Mouse (Mus musculus) kidney, postnatal 0 days (tissue): ENCODE results near the gene Camsap3. TPM values are rescaled to one million over a fixed set of nuclear protein-coding genes. Genes with fewer than 3 reads are reported as not detected.

Experiments used
- ATAC-seq: fragments of 200-750 bp; cut with Nextera tagmentation; replicated peaks from 2 replicates; pipeline ENCODE4 v1.8.0; 2017; ENCODE audit warnings: low read depth, moderate number of reproducible peaks, moderate TSS enrichment, moderate library complexity; ENCODE audit not compliant: low FRiP score
- DNase-seq: peaks from one replicate; pipeline ENCODE4 v3.0.0-alpha.2; 2016; ENCODE audit warnings: low spot score
- H3K27ac ChIP-seq: fragments of 300-500 bp; sonication (generic); 2 replicates; pipeline ENCODE4 v1.5.1; 2014; ENCODE audit warnings: mild to moderate bottlenecking
- H3K27me3 ChIP-seq: fragments of 300-500 bp; sonication (generic); 2 replicates; pipeline ENCODE4 v1.6.1; 2014; ENCODE audit warnings: low read length, mixed read lengths; ENCODE audit not compliant: insufficient read depth
- H3K36me3 ChIP-seq: fragments of 300-500 bp; sonication (generic); 2 replicates; pipeline ENCODE4 v1.6.1; 2014; ENCODE audit warnings: low read length, mixed read lengths; ENCODE audit not compliant: insufficient read depth
- H3K4me1 ChIP-seq: fragments of 300-500 bp; sonication (generic); replicated peaks from 2 replicates; pipeline ENCODE4 v1.6.1; 2014; ENCODE audit warnings: antibody characterized with exemption, low read length, mixed read lengths; ENCODE audit not compliant: insufficient read depth
- H3K4me2 ChIP-seq: fragments of 300-500 bp; sonication (generic); 2 replicates; pipeline ENCODE4 v1.6.1; 2014; ENCODE audit warnings: mild to moderate bottlenecking, low read length, moderate library complexity, mixed read lengths
- H3K4me3 ChIP-seq: fragments of 300-500 bp; sonication (generic); replicated peaks from 2 replicates; pipeline ENCODE4 v1.5.1; 2014; ENCODE audit warnings: low read depth, low read length
- H3K9ac ChIP-seq: fragments of 300-500 bp; sonication (generic); 2 replicates; pipeline ENCODE4 v1.6.1; 2014; ENCODE audit warnings: low read depth, low read length
- H3K9me3 ChIP-seq: fragments of 300-500 bp; sonication (generic); replicated peaks from 2 replicates; pipeline ENCODE4 v1.6.1; 2016; ENCODE audit warnings: low read length, inconsistent platforms, mixed read lengths
- CTCF ChIP-seq: IDR thresholded peaks from 2 replicates; pipeline ENCODE4 v1.5.1; 2016; ENCODE audit warnings: antibody characterized with exemption, low read depth, mild to moderate bottlenecking, moderate library complexity
- WGBS: fragments of 180-500 bp; shearing (Covaris S2); extraction: QIAGEN DNeasy Blood & Tissue Kit; methylation state at CpG from one replicate; pipeline ENCODE4 v1.1.7; 2014; 5-methylcytosine and 5-hydroxymethylcytosine counted together
- polyA plus RNA-seq: library from polyadenylated mRNA; unstranded; fragments of >200 nt; fragmentation: Nextera tagmentation; extraction: Ambion mirVana; gene quantifications from 2 replicates; pipeline ENCODE4 v1.2.1, GENCODE M21; 2015

The Camsap3 gene
- 9.7 and 11.6 TPM in 2 replicates for polyA plus RNA-seq

DNA sequence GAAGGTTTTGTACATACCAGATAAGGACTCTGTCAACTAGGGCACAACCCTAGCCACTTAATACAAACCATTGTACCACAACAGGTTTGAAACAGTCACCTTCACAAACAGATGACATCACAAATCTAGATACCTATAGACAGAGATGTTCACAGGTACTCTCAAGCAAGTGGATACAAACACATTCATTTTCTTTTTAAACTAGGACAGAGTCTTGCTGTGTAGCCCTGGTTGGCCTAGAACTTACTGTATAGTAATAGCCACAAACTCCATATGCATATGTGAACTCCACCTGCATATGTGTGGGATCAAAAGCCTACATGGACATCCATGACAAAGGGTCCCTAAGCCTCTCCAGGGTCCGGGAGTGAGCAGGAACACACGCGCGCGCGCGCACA lies at the start of gene Camsap3:
Gene Camsap3 (plus strand): TSS at position 301 of the 398 bp plus-strand sequence.
- Histone ChIP-seq H3K27me3 (peaks cover 5% of the 10 kb centered on the region; the same call in 1 of the 2 replicates), H3K4me3 (peak within 1 kb of the TSS; percentile 84), H3K27ac (peak within 1 kb of the TSS; percentile 83), H3K4me2 (peak within 1 kb of the TSS; percentile 96), H3K4me1 (no peaks in the 10 kb centered on the region), H3K9ac (peak within 1 kb of the TSS; percentile 88), H3K9me3 (no peaks in the 10 kb centered on the region), H3K36me3 (no peaks in the 10 kb centered on the region)
- ATAC-seq (no peak), DNase-seq (no peak)
- WGBS: 2% methylated on average over 7 of the region's 7 CpGs
- TF ChIP-seq CTCF: no peak

DNA sequence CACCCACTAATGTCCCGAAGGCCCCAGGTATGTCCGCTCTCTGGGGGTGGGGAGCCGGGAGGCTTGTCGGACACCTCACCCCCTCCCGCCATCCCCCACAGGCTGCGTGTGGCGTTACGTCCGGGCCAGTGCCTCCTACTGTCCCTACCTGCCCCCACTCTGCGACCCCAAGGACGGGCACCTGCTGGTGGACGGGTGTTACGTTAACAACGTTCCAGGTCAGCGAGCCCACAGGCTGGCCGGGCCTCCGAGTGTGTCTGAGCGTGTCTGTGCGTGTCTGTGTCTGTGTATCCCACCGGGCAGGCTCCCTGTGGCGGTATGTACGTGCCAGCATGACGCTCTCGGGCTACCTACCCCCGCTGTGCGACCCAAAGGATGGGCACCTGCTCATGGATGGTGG lies 49.4 kb upstream of the Camsap3 start:
- H3K4me1 ChIP-seq: no peaks in the 10 kb centered on the region
- H3K36me3 ChIP-seq: peaks cover 32% of the 10 kb centered on the region
- no peak overlapping the region for H3K4me3 ChIP-seq
- no peak overlapping the region for H3K4me2 ChIP-seq
- no peak overlapping the region for H3K27ac ChIP-seq
- DNase-seq: no peak
- ATAC-seq: no peak; the same call in 1 of the 2 replicates
- 80% methylated on average over 26 of the region's 26 CpGs for WGBS
- H3K9ac ChIP-seq: no peak overlapping the region
- no peaks in the 10 kb centered on the region for H3K9me3 ChIP-seq
- H3K27me3 ChIP-seq: no peaks in the 10 kb centered on the region
- no peak for TF ChIP-seq CTCF

DNA sequence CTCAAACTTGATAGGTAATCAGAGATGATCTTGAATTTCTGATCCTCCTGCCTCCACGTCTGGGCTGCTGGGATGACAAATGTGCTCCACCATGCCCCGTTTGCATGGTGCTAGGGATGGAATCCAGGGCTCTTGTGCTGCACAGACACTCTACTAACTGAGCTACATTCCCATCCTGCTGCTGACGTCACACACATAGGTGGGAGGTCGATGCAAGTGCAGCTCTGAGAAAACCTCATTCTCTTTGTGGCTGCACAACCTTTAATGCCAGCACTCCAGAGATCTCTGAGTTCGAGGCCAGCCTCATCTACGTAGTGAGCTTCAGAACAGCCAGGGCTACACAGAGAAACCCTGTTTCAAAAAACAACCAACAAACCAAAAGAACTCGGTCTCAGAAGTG lies 47.9 kb upstream of the Camsap3 start:
- no peak overlapping the region for H3K9ac ChIP-seq
- no peak overlapping the region for H3K27ac ChIP-seq
- WGBS: 84% methylated on average over 7 of the region's 7 CpGs
- peaks cover 45% of the 10 kb centered on the region for H3K36me3 ChIP-seq
- ATAC-seq: no peak
- no peaks in the 10 kb centered on the region for H3K27me3 ChIP-seq
- H3K9me3 ChIP-seq: no peaks in the 10 kb centered on the region
- H3K4me1 ChIP-seq: no peaks in the 10 kb centered on the region
- DNase-seq: no peak
- no peak overlapping the region for H3K4me2 ChIP-seq
- TF ChIP-seq CTCF: no peak
- no peak overlapping the region for H3K4me3 ChIP-seq

DNA sequence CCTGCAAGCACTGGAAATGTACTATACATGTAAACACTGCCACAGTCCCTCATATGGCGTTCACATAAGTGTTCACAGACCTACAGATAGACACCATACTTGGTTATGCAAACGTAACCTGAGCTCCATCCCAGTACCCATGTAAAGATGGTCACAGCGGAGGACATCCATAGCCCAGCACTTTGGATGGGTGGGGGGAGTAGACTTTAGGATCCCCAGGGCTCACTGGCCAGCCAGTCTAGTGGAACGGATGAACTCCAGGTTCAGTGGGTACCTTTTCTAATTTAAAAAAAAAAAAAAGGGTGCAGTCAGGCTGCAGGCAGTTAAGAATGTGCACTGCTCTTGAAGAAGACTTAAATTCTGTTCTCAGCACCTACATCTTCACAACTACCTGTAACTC lies 47.0 kb upstream of the Camsap3 start:
- peaks cover 51% of the 10 kb centered on the region for H3K36me3 ChIP-seq
- ATAC-seq (no peak), DNase-seq (no peak)
- H3K27me3 ChIP-seq: no peaks in the 10 kb centered on the region
- H3K4me1 ChIP-seq: no peaks in the 10 kb centered on the region
- no peaks in the 10 kb centered on the region for H3K9me3 ChIP-seq
- 85% methylated on average over 4 of the region's 4 CpGs for WGBS
- no peak for TF ChIP-seq CTCF
- H3K27ac ChIP-seq: no peak overlapping the region
- no peak overlapping the region for H3K4me2 ChIP-seq
- no peak overlapping the region for H3K4me3 ChIP-seq
- H3K9ac ChIP-seq: no peak overlapping the region

DNA sequence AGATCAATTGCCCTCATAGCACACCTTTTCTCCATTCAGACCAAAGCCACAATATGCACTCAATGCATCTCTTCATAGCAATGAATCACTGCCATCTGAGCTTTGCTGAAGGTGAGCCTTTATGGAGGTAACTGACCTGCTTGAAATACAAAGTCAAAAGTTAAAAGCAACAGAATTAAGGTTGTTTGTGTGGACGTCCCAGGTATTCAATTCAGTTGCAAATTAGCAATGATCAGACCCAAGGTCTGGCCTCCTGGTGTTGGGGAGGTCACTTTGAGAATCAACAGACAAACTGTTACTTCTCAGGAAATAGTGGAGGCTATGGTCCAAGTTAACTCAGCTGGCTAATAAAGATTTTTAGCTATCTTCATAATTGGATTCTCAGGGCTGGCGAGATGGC lies 40.6 kb upstream of the Camsap3 start:
- Histone ChIP-seq H3K36me3 (peaks cover 22% of the 10 kb centered on the region), H3K9ac (no peak overlapping the region), H3K4me1 (no peaks in the 10 kb centered on the region), H3K27ac (no peak overlapping the region), H3K4me2 (no peak overlapping the region), H3K4me3 (no peak overlapping the region), H3K9me3 (no peaks in the 10 kb centered on the region), H3K27me3 (no peaks in the 10 kb centered on the region)
- DNase-seq: no peak
- WGBS: 95% methylated on average over 2 of the region's 2 CpGs
- ATAC-seq: no peak
- TF ChIP-seq CTCF: no peak

DNA sequence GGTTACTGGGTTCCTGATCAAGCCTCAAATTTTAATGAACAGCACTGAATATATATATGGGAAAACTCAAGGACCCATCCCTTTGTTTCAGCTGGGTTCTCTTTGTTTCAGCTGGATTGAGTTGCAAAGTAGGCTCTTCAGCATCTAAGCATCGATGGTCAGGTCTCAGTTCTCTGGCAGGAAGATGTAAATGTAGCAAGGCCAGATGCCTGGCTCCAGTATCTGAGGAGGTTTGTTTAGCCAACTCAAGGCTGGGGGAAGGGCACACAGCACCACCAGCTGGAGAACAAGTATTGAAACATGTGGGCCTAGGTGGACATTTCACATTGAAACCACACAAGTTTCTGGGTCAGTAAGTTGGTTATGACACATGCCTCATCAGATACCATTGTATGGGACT lies 34.9 kb upstream of the Camsap3 start:
- no peak for ATAC-seq
- no peaks in the 10 kb centered on the region for H3K4me1 ChIP-seq

DNA sequence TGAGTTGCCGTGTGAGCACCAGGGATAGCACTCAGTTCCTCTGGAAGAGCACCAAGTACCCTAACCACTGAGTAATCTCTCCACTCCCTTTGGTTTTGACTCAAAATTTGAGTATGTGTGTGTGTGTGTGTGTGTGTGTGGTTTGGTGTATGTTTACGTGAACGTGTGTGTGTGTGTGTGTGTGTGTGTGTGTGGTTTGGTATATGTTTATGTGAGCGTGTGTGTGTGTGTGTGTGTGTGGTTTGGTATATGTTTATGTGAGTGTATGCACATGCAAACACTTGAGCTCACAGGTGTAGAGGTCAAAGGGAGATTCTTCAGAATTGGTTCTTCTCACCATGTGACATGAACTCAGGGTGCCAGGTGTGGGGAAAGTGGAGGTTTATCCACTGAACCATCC lies 31.0 kb upstream of the Camsap3 start:
- H3K4me1 ChIP-seq: no peaks in the 10 kb centered on the region
- no peak overlapping the region for H3K4me2 ChIP-seq
- H3K9me3 ChIP-seq: no peaks in the 10 kb centered on the region
- WGBS: 69% methylated on average over 4 of the region's 4 CpGs
- no peaks in the 10 kb centered on the region for H3K27me3 ChIP-seq
- H3K9ac ChIP-seq: no peak overlapping the region
- H3K4me3 ChIP-seq: no peak overlapping the region
- no peak for DNase-seq
- no peak for TF ChIP-seq CTCF
- no peak overlapping the region for H3K27ac ChIP-seq
- no peaks in the 10 kb centered on the region for H3K36me3 ChIP-seq
- peak; percentile 89 for ATAC-seq

More for the DNA sequence above, 34.9 kb upstream of the Camsap3 start:
- Histone ChIP-seq H3K36me3 (no peaks in the 10 kb centered on the region), H3K4me2 (no peak overlapping the region), H3K9me3 (no peaks in the 10 kb centered on the region), H3K9ac (no peak overlapping the region), H3K27me3 (no peaks in the 10 kb centered on the region), H3K27ac (no peak overlapping the region), H3K4me3 (no peak overlapping the region)
- no peak for TF ChIP-seq CTCF
- 86% methylated on average over 1 of the region's 1 CpGs for WGBS
- DNase-seq: no peak
